Mouse (Mus musculus) kidney, postnatal 14 days (tissue): ENCODE results near the gene Socs7.

Experiments
- DNase-seq: peaks from one replicate; pipeline ENCODE4 v3.0.0; 2022; ENCODE audit warnings: mixed read lengths

Socs7 gene

DNA sequence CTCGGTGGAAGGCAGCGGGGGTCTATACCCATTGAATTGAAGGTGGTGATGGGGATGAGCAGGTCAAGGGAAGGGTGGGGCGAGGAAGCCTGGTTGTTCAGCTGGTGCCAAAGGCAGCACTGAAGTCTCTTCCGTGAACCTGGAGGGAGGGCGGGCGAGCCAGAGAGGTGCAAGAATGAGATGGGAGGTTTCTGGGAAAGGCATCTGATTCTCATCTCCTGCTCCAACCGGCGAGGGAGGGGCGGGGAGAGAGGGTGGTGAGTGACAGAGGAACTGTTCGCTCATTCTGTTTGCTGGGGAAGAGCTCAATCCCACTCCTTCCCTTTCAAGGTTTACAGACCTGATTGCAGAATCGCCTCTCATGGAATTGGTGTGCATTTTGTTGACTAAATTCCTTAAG is 31.3 kb downstream of the Socs7 start:
- DNase-seq: no peak

GRCm38 (mm10) chr11:97394146-97394545 is 31.8 kb downstream of the Socs7 start:
- peak; percentile 40 for DNase-seq

- peak; percentile 58 for DNase-seq
Measured at GRCm38 (mm10) chr11:97398506-97398905, 36.2 kb downstream of the Socs7 start.

DNA sequence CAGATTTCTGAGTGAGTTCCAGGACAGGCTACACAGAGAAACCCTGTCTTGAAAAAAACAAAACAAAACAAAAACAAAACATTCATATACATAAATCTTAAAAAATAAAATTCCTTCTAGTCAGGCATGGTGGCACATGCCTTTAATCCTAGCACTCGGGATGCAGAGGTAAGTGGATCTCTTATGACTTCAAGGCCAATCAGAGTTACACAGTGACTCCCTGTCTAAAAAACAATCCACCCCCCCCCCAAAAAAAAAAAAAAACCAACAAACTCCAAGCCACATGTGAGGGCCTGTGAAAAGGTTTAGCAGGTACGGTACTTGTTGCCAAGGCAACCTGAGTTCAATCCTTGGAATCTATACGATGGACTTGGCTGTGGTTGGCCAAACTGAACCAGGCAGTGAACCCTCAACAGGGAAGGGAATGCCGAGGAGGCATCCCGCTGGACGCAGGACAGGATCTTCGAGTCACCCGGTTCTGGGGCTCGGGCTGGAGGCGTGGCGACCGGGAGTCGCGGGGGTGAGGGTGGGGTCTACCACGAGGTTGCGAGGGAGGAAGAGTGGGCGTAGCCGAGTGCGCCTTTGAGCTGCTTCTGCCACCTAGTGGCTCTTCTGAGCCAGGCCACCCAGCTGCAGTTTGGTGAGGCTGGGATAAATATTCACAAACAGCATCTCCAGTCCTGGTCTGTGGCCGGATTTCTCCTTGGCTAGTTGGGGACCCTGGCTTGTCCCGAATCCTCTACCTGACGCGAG is 37.8 kb downstream of the Socs7 start:
- peak; percentile 91 for DNase-seq

- no peak for DNase-seq
Measured at GRCm38 (mm10) chr11:97401082-97401481, 38.7 kb downstream of the Socs7 start.

DNA sequence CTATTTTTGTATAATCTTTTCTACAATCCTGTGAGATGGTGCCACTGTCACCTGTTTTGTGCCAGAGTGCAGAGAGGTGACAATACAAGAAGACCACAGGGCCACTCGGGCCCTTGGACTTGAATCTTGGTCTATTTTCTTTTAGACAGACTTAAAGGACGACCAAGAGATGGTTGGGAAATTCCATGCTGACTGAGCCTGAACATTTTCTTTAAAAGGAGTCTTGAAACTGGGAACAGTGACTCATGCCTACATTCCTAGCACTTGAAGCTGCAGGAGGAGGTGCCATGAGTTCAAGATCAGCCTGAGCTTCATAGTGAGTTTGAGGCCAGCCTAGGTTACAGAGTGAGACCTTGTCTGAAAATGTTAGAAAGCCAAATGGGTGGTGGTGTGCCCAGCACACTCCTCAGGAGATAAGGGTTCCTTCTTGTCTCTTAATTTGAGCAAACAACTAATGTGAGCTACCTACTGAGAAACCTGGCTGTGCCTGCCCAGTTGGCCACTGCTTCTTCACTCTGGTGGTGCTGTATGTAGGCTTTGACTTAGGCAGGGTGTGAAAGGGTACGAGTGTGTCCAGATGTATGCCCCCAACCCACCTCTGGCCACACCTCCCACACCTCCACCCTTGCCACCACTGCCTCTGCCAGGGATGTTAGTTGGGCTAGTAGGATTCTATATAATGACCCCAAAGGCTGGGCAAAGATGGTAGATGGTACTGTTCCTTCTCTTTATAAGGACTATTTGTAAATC is 39.5 kb downstream of the Socs7 start:
- DNase-seq: no peak

DNA sequence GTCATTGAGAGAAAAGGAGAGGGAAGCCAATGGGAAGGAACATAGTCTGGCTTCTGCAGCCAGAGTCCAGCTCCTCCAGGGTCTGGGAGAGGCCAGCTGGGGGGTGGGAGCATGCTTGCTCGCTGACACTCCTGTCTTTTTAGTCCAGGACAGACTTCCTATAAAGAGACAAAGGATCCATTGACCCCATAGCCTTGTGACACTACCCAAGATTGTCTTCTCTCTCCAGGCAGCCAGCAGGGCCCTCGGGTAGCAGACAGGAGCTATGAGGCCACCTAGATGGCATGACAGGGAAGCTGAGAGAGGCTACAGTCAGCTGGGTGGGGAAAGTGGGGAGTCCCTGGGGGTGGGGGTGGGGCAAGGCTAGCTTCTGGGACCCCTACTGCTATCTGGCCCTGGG is 40.4 kb downstream of the Socs7 start:
- DNase-seq: no peak

DNA sequence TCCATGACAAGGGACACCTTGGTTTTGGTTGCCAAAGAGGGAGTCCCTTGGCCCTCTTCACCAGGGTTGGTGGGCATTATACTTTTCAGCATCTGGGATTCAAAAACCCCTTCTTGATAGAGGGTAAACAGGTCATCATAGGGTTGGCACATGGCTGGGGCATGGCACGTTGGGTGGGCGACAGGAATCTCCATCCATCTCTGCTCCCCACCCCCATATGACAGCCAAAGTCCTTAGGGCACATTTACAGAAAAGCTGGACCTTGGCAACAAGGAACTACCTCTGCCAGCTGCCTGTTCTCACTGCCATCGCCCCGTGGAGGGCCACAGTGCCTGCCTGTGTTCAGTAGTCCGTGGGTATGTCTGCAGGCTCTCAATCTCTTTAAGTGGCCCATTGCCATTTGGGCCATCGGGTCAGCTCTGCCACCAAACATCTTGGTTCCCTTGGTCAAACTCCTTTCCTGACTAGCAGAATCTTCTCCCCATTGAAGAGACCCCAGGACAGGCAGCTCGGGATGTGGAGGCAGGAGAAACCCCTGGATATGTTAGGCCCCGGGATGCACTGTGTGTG is 41.3 kb downstream of the Socs7 start:
- no peak for DNase-seq

DNA sequence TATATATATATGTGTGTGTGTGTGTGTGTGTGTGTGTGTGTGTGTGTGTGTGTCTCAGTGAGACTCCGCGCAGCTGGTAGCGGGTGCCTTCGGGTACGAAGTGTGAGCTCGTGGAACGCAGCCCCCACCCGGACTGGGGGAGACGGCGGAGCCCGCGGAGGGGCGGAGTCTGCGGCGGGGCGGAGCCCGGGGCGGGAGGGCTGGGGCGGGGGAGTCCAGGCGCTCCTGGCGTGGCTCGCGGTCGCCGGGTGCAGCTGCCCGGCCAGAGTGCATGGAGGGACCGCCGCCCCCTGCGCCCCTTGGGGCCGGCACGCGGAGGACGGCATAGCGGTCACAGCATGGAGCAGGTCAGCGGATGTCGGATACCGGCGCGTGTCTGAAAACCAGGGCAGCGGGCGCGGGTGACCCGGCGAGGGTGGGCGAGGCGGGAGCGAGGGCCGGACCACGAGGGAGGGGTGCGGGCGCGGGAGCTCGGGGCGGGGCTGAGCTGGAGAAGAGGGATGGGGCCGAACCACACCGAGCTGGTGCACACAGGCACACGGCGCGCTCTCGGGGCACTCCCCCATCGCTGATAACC is 41.9 kb downstream of the Socs7 start:
- peak; percentile 68 for DNase-seq

DNA sequence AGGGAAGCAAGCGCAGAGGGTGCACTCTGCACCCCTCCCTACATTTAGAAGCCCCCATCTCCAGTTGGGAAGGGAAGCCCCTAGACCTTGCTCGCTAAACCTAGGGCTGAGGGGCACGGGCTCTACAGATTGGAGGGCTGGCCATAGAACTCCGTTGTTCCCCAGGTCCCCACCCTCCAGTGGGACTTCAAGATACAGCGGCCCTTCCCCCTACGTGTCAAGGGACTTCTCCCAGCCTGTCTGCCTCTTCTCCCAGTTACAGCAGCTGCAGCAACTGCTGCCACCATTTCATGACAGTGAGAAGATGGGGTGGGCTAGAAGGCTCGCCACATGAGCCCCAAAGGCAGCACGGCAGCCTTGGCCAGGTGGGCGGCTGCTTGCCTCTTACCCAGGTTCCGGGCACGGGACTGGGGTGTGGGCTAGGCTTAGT is 42.4 kb downstream of the Socs7 start:
- DNase-seq: no peak

DNA sequence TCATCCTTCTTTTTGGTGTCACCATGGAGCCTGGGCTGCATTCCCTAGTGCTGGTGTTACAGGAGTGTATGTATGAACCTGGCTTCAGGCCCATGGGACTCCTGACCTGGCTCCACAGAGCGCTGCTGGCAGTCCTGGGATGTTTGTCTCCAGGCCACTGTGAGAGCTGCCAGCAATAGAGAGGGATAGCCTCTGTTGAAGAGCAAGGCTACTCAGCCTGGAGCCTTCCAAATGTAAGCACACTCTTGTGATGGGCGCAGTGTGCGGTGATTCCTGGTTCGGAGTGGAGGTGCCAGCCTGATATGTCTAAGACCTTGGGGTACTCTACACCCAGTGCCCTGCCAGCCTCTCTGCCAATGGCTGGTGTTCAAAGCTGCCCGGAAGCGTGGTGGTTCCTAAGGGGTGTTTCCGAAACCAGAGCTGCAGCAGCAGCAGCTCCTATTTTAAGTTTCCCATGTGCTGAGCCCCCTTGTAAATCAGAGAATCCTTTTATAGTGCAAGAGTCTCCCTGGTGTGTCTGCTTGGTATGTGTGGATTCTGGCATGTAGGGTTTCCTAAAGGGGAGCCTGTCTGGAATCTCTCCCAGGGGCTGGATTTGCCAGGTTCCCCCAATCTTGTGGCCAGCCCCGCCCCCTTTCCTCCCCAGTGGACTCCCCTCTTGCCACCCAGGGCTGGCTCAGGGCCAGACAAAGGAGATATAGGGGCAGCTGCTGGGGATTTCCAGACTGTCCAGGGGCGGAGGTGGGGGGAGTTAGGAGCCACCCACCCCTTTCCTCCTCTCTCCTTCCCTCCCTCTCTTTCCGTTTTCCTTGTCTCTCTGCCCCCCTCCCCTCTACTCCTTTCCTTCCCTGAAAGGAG is 44.0 kb downstream of the Socs7 start:
- peak; percentile 76 for DNase-seq

- DNase-seq: no peak
Measured at GRCm38 (mm10) chr11:97407456-97407855, 45.1 kb downstream of the Socs7 start.

DNA sequence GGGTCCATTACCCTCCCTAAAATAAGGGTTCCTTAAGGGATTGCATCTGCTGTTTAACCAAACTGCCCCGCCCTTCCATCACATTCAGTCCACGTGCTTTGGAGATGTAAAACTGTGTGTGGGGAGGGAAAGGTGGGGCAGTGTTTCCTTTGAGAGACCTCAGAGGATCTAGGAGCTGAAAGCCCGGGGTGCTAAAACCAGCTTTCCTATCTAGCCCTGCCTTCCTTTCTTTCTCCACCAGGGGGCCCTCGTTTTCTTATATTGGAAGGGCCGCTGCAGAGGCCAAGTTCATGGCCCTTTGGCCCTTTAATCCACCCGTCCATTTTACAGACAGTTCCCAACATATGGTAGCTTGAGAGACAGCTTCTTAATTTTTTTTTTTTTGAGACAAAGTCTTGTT is 45.8 kb downstream of the Socs7 start:
- peak; percentile 86 for DNase-seq

GRCm38 (mm10) chr11:97410958-97411357 is 48.6 kb downstream of the Socs7 start:
- DNase-seq: no peak

DNA sequence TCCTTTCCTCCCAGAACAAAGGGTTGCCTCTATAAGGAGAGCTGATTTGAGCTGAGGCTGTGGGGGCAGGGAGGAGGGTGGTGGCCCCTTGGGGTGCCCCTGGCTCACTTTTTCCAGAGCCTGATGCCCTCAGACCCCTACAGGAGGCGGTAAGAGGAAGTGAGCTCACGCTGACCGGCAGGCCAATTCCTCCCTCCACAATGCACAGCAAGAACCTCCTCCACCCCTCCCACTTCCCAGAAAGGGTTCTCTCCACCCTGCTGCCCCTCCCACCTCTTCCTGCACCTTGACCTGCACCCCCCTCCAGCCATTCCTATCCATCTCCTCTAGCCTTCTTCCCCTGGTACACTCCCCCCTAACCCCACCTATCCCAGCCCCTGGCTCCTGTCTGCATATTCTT is 49.8 kb downstream of the Socs7 start:
- DNase-seq: peak; percentile 65

DNA sequence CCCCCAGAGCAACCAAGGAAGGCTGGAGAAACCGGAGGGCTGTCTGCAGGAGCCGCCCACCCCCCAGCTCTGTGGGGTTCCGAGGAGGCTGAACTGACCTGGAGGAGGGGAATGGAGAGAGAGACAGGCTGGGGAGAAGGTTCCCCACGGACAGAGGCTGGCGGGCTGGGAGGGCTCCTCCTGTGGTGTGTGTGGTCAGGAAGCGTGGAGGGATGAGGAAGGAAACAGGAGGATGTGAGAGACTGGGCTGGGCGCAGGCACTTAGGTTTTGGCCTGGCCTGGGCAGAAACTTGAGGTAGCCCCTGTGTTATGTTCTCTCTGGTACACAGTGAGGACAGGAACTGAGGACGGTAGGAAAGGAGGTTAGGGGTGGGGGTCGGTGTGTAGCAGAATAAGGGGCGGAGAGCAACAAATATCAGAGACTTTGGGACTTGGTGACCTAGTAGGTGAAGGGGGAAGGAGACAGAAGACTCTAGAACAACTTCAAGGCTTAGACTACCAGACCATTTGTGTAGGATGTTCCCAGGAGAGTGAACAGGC is 50.5 kb downstream of the Socs7 start:
- DNase-seq: no peak

- DNase-seq: peak; percentile 87
Measured at GRCm38 (mm10) chr11:97415330-97415711, 53.0 kb downstream of the Socs7 start, which contains the start of gene Arhgap23. Gene Arhgap23 (plus strand): TSS chr11:97415533.

DNA sequence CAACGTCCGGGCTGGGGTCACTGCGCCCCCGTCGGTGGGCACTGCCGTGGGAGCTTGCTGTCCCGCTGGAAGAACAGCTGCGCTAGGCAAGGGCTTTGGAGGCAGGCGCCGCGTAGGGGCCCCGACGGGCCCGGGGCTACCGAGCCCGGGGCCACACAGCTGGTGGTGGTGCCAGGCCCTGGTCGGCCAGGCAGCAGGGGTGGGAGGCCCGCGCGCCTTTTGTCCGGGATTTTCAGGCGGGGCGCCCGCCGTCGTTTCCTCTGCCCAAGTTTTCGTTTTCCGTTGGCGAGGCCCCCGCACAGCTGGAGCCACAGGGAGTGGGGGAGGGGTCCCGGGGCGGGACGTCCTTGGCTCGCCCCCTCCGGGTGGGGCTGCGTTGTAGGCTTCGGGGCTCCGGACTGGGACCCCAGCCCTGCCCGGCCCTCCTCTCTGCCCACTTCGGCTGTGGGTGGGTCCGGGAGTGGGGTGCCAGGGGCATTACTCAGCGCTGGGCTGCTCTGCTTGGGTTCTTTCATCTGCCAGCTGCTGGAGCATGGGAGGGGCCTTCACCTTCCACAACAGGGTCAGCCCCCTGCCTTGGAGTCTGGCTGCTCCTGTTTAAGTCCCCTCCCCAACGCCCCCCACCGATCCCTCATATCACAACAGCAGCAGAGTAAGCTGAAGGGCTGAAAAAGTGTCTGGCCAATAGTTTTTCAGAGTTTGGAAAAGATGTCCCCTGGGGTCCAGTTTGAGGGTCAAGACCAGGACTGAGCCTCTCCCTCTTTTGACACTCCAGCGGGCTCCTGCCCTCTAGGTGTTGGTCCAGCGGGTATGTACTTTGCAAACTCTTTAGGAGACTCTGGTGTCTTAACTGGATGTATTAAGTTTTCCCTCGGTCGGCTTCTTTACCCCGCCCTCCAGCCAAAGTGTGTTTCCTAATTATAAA is 53.6 kb downstream of the Socs7 start:
- DNase-seq: peak; percentile 72

- DNase-seq: no peak
Measured at GRCm38 (mm10) chr11:97416637-97417035, 54.3 kb downstream of the Socs7 start.

GRCm38 (mm10) chr11:97418834-97419539 is 56.6 kb downstream of the Socs7 start:
- no peak for DNase-seq

DNA sequence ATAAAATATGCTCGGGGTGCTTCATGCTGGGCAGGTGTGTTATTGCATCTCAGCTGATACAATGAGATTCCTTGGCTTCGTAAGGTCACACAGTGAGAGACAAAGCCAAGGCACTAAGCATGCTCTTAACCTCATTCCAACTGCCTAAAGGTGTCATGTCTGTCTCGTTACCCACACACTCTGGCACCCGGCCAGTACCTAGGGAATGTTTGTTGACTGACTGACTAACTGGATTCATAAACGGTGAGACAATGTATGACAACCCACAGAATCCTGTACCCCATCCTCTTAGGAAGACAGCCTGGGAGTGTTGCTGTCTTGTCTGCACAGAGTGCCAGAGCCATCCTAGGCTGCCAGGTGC is 57.2 kb downstream of the Socs7 start:
- no peak for DNase-seq
